Mouse (Mus musculus) brown adipose tissue, adult 24 weeks (tissue): Measurements from ENCODE around the gene Fes. TPM values are rescaled to one million over a fixed set of nuclear protein-coding genes. Genes with fewer than 3 reads are reported as not detected.

ENCODE experiments used
- H3K27ac ChIP-seq: fragments of 200-500 bp; replicated peaks from 2 replicates; pipeline ENCODE4 v1.5.1; 2012; ENCODE audit warnings: low read depth, mild to moderate bottlenecking, low read length
- H3K4me1 ChIP-seq: fragments of 200-500 bp; 2 replicates; pipeline ENCODE4 v1.6.1; 2012; ENCODE audit warnings: low read length, mixed read lengths; ENCODE audit not compliant: control insufficient read depth, insufficient read depth, insufficient read length
- H3K4me3 ChIP-seq: fragments of 200-500 bp; 2 replicates; pipeline ENCODE4 v1.5.1; 2012; ENCODE audit warnings: low read depth, mild to moderate bottlenecking, low read length, moderate library complexity; ENCODE audit not compliant: insufficient read depth
- polyA plus RNA-seq: library from polyadenylated mRNA; stranded (reverse); fragments of >200 nt; gene quantifications from 2 replicates; pipeline ENCODE4 v1.2.4, GENCODE M21; 2012; ENCODE audit not compliant: missing spikeins, insufficient read depth, insufficient read length

Fes gene
- polyA plus RNA-seq, 1 experiment, result 5.6 TPM

DNA sequence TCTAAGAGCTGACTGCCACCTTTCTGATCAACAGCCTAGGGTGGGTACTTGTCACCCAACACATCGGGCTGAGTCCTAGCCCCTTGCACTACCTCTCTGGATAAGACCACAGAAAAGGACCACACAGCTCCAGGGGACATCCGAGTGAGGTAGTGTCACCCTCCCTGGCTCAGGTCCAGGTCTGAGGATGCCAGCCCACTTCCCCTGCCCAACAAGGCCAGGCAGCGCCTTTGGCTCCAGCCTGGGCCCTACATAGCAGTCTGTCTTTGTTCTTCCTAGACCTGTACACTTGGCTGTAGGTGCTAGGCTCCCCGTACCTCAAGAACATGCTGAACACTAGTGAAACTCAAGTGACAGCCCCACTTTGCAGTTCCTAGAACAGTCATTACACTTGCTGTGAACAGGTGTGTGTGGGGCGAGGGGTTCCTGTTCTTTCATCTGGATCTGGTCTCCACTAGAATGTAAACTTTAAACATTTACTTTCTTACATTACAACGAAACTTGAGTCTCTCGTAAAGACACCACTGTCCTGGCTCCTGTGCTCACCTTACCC, 26.6 kb upstream of the Fes start:
- Histone ChIP-seq H3K27ac (no peak overlapping the region), H3K4me3 (no peak overlapping the region), H3K4me1 (no peaks in the 10 kb centered on the region; the same call in 1 of the 2 replicates)

DNA sequence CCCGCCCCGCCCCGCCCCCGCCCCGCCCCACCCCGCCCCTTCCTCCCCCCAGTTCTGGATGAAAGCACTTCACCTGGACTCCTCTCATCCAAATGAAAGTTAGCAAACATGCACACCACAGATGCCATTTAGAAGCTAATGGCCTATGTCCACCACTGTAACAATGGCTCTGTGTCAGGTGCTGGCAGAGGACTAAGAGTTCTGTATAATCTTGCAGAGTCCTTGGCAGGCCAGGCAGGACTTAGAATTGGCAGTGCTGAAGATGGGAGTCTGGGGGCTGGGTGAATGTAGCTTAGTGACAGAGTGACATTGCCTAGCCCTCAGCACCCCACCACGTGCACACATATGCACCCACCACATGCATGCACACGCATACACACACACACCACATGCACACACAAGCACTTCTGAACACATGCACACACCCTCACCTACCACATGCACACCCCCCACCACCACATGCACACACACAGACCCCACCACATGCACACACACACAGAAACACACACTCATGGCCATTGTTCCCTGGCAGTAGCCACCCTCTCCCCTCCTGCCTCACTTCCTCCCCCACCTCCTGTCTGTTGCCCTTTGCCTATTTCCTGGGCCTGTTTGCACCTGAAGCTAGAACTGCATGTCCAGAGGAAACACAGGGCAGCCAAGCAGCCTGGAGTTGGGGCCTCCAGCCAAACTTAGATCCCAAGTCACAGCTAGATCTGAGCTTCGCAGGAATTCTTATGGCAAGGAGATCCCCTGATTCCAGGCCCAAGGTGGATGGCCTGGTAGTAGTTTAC, 26.0 kb upstream of the Fes start:
- no peak overlapping the region for H3K4me3 ChIP-seq
- no peak overlapping the region for H3K27ac ChIP-seq
- no peaks in the 10 kb centered on the region; the same call in 1 of the 2 replicates for H3K4me1 ChIP-seq

DNA sequence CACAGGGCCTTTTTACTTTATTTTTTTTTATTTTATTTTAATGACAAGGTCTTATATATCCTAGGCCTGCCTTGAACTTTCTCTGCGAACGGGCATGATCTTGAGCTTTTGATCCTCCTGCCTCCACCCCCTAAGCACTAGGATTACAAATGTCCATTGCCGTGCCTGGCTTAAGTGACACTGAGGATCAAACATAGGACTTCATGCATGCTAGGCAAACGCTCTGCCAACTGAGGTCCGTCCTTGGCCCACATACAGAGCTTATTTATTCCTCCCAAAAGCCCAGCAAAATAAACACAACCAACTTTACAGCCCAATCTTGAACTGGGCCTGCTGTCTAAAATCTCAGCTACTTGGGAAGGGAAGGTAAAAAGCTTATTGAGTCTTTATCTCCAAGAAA, 25.0 kb upstream of the Fes start:
- H3K27ac ChIP-seq, result no peak overlapping the region
- no peaks in the 10 kb centered on the region; the same call in 1 of the 2 replicates for H3K4me1 ChIP-seq
- H3K4me3 ChIP-seq, result no peak overlapping the region

DNA sequence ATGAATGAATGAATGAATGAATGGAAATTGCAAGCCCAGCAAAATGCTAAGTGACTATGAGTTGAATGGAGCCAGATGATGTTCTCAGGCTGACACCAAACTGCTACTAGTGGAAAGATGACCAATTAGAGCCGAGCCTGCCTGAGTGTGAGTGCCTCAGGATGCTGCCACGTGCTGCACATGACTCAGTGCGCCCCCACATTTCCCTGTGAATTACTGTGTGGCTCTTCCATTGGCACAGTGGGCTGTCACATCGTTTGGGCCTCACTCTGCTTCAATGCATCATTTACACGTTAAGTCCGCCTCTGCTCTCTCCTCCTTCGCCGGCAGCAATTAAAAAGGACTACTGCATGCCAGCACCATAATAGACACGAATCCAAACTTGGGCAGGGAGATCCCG, 24.5 kb upstream of the Fes start:
- no peak overlapping the region for H3K4me3 ChIP-seq
- no peaks in the 10 kb centered on the region; the same call in 1 of the 2 replicates for H3K4me1 ChIP-seq
- no peak overlapping the region for H3K27ac ChIP-seq

DNA sequence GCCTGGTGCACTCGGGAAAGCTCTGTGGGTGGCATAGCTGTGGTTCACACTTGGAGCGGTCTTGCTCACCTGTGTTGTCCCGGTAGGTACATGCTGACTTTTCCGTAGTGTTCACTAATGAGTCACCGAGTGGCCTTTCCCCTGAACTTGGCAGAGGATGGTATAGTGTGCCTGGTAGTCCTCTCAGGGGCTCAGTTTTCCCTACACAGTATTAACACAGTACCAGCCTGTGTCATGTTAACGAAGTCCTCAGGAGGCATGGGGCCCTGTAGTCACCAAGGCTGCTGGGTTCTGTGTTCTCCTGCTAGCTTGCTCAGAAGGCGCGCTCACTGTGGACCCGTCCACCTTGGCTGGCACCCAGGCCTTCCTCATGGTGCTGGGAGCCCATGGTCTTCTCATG, 22.6 kb upstream of the Fes start:
- no peaks in the 10 kb centered on the region; the same call in 1 of the 2 replicates for H3K4me1 ChIP-seq
- no peak overlapping the region for H3K27ac ChIP-seq
- H3K4me3 ChIP-seq, result no peak overlapping the region

DNA sequence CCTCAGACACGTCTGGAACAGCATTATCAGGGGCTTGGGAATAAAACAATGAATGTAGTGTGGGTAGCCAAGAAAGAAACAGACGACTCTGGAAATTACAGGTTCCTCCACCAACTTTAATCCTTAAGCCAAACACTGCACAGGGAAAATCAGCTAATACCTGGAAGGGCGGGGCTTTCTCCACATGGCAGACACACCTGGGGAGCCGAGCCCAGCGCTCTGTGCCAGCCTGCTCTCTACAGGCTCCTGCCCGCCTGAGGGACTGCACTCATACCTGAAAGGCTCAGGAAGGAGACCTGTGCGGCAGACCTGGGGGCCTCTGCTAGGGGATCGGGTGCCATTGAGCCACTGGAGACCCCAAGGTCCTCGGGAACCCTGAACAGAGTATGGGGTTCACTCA, 20.0 kb upstream of the Fes start:
- no peak overlapping the region for H3K27ac ChIP-seq
- no peak overlapping the region for H3K4me3 ChIP-seq
- 0 out of 2 replicates have a peak, but pooled peaks cover 3% of the 10 kb centered on the region for H3K4me1 ChIP-seq

DNA sequence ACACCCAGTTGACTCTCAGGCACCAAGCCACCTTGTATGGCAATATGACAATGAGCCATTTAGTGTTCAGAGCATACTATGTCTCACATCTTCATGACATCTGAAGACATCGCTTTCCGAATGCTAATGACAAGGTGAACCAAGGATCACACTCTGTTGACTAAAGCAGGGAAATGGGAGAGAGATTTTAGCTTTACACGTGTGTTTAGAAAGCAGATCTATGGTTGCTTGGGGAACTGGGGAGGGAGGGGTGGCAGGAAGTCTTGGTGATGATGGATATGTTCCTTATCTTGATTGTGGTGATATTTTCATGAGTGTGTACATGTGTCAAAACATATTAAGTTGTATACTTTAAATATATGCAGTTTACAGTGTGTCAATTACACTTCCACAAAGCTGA, 18.4 kb upstream of the Fes start:
- peaks cover 5% of the 10 kb centered on the region for H3K4me1 ChIP-seq
- H3K4me3 ChIP-seq, result no peak overlapping the region
- no peak overlapping the region for H3K27ac ChIP-seq

DNA sequence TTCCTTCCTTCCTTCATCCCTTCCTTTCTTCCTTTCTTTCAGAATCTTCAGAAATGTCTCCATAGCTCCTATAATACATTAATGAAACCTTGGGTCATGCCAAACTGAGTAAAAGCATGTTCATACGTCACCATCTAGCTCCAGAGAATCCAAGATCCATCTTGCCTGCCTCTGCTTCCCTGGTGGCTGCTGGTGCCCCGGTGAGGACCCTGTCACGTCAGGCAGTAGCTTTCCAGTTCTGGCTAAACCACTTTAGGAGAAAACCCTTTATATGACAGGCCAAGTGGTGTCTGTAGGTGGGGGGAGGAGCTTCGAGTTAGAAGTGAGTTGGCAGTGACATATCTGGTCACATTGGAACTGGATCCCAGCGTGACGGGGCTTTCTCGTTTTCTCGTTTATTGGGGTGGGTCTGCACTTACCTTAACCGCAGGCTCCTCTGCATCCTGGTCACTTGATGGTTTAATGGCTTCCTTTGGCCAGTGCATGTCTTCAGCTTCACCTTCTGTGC, 17.5 kb upstream of the Fes start, which contains the start of gene Furin:
Furin (minus strand) TSS at position 249 of the 508 bp plus-strand sequence.
- Histone ChIP-seq H3K4me3 (no peak within 1 kb of the TSS), H3K4me1 (peaks cover 15% of the 10 kb centered on the region), H3K27ac (peak within 1 kb of the TSS; percentile 95)

DNA sequence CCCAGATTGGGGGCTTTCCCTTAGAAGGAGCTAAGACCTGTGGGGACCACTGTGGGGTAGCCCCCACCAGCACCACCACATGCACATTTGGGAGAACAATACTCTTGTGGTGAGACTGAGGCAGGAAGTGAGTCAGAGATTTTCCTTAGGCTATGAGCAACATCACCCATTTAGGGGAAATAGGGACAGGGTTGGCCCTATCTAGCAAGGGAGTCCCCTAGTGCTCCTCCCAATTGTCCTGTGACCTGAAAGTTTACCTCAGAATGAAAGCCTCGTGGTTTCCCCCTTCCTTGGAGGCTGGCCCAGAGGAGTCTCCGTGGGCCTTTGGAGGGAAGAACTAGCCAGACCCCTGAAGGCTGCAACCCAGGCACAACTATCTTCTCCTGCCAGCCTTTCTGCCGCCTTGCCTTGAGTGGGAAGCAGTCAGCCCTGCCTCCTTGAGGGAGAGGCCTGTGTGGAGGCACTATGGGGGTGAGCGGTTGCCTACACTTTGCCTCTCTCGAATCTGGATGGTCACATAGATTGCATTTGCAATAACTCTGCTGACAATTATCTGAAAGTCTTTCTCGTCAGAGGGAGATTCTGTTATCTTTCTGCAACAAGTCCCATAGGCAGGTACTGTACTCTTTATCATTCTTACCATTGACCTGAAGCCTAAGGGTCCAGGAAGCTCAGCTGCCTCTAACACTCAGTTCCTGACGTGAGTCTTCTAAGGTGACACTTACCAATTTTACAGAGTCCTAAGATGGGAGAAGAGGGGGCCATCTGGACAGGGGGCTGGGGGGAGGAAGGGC, 16.6 kb upstream of the Fes start:
- H3K4me3 ChIP-seq, result no peak overlapping the region
- H3K27ac ChIP-seq, result peak overlapping the region; percentile 95
- peaks cover 20% of the 10 kb centered on the region for H3K4me1 ChIP-seq

DNA sequence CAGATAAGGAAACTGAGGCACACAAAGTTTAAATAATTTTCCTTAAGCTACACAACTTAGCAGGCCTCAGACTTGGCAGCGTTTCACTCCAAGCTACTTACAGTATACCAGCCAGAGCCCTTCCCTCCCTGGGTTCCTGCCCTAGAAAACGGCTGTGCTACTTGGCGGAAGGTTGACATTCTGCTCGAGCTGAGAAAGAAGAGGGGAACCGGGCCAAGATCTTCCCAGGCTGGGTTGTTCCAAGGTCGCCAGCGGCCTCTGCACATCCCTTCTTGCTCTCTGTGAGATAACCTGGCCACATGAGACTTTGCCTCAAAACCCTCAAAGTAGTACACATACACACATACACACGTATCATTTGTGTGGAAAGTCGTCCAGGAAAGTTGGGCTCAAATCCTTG, 15.8 kb upstream of the Fes start:
- Histone ChIP-seq H3K27ac (peak overlapping the region; percentile 95), H3K4me1 (peaks cover 25% of the 10 kb centered on the region), H3K4me3 (peak overlapping the region; percentile 73)

DNA sequence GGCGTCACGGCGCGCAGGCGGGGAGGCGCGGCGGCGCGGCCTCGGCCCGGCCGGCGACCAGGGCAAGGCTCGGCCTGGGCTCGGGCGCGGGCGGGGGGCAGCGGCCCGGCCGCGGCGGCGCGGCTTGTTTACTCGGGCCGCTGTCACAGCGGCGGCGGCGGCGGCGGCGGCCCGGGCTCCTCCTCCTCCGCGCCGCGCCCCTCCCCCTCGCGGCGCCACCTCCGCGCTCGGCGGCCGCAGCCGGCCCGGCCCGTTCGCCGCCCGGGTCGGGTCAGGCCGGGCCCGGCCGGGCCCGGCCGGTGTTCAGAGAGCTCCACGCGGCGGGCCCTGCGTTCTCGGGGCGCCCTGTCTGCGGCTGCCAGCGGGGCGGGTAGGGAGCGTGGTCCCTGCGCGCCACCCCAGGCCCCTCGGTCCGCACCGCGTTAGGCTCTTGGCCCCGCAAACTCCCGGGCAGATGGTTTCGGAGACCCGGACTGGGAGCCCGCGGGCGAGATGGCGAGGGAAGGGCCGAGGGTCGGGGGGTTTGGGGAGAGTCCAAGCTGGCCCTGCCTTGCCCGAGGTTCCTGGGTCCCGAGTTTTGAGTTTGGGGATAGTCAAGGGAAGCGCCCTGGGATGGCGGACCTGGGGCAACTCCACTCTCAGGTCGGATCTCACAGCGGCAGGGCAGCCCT, 15.0 kb upstream of the Fes start:
- Histone ChIP-seq H3K4me1 (peaks cover 26% of the 10 kb centered on the region), H3K27ac (peak overlapping the region; percentile 95), H3K4me3 (peak overlapping the region; percentile 73)

DNA sequence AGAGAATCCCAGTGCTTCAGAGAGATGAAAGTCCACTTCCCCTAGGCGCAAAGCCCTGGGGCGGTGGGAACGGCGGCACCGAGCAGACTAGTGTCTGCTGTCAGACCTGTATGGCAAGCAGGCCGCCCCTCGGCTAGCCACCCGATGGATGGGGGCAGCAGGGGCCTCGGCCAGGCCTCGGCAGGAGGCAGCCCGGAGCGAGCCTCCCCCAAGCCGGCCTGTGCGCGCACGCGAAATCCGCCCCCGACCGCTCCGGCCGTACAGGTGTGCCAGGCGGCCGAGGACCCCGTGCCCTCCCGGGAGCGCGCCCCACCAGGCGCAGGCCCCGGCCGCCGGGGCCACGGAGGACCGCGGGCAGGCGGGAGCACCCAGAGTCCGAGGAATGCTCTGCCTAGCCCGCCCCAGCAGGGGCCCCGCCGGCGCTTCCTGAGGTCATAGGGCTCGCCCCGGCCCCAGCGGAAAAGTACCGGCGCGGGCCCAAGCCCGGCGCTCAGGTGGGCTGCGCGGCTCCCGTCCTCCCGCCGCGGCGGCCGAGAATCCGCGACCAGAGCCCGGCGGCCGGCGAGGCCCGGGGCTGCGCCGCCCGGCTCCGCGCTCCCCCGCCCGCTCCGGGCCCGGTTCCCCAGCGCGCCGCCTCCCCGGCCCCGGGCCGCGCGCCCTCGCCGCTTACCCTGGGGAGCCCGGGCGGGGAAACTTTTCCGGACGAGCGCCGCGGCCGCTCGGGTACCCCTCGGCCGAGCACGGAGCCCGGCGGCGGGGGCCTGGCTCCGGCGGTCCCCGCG, 14.3 kb upstream of the Fes start:
- H3K4me3 ChIP-seq, result peak overlapping the region; percentile 73
- peaks cover 26% of the 10 kb centered on the region for H3K4me1 ChIP-seq
- H3K27ac ChIP-seq, result peak overlapping the region; percentile 62

DNA sequence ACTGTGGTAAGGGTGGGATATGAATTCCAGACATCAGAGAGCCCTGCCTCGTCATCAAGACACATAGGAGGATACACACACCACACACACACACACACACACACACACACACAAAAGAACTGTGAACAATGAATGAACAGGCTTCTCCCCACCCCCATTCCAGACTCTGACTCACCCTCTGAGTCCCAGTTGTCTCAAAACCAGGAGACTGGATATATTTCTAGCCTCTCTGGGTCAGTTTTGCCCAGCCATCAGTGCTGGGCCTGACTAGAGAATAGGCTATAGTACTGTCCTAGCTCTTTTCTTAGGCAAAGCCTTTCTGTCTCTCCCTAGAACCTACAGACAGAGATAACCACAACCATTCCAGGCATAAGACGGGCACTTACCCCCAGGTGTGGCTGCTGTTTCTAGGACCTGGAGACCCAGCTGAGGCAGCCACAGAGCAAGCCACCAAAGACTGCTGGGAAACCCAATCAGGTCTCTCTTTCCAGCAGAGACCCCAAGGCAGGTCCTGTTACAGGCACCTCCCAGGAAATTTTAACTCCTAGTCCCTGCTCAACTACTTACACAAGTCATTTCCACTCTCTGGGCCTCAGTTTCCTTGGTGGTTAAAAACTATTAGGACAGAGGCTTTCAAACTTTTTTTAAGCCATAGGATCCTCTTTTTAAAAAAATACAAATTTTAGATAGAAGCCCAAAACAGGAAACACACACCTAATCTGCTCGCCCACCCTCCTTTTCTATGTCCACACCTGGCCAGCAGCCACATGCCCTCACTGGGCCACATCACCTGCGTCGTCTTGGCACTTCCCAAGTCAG, 13.5 kb upstream of the Fes start:
- Histone ChIP-seq H3K27ac (peak overlapping the region; percentile 62), H3K4me1 (peaks cover 26% of the 10 kb centered on the region), H3K4me3 (peak overlapping the region; percentile 73)
